Mouse (Mus musculus) heart, adult 8-10 months (tissue): ENCODE results near the gene Tgfb3. TPM values are rescaled to one million over a fixed set of nuclear protein-coding genes. Genes with fewer than 3 reads are reported as not detected.

Experiments
- DNase-seq: peaks from one replicate; pipeline ENCODE4 v3.0.0; 2022; ENCODE audit warnings: low spot score
- total RNA-seq, 4 experiments: library from RNA; stranded (reverse); gene quantifications; 2 replicates each; pipeline ENCODE4 v1.2.4; 2022

The Tgfb3 gene
- total RNA-seq, 4 experiments from 2014 or later = 13.5 to 15.5 (median 14.3) TPM

DNA sequence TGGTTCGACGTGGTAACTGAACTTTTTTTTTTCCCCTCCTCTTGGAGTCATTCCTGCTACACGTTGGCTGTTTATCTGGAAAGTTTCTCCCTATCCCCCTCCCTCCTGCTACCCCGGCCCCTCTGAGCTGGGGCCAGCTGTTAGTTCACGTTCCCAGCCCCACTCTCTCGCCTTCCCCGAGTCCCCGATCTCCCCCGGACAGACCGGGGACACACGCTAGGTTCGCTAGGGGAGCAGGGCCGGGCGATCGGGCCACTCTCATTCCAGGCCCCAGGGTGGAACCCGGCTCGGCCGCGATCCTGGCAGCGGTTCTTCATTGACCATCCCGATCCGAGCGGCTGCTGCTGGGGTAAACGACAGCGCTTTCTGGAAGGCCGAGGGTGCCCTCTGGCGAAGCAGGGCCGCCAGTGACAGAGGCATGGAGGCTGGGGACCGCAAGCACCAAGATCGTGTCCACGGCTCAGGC is 394 bp upstream of the Tgfb3 start:
- DNase-seq = peak; percentile 94

DNA sequence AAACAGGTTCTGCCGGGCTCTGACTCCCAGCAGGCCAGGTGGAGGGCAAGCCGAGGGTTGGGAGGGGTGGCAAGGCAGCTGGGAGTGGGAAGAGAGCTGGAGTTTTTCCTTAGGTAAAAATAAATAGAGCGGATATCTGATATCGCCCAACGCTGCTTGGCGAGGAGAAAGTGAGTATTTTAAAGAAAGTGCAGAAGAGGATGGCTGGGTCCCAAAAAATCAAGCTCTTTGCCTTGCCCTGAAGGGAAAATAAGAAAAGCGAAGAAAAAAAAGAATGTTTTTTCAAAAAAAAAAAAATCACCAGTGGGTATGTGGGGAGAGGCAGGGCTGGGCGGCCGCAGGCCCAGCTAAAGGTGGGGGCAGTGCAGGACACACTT is 677 bp downstream of the Tgfb3 start:
- DNase-seq = no peak

- DNase-seq = no peak
Measured at GRCm38 (mm10) chr12:86077736-86078135, 1.1 kb downstream of the Tgfb3 start.

DNA sequence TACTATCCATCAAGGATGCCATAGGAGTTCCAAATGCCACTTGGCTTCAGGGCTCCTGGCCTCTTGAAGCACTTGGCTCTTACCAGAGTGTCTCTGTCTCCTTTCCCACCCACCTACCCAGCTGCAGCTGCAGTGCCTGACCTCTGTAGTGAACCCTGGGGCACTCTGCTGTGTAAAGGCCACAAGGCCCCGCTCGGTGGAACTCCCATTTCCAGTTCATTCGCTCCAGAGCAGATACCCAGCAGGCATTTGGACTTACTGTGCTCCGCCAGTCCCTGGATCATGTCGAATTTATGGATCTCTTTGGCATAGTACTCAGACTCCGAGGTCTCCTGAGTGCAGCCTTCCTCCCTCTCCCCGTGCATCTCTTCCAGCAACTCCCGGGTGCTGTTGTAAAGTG is 1.5 kb downstream of the Tgfb3 start:
- DNase-seq = no peak

GRCm38 (mm10) chr12:86076321-86076901 is 2.4 kb downstream of the Tgfb3 start:
- DNase-seq = no peak

GRCm38 (mm10) chr12:86075358-86075757 is 3.5 kb downstream of the Tgfb3 start:
- no peak for DNase-seq

DNA sequence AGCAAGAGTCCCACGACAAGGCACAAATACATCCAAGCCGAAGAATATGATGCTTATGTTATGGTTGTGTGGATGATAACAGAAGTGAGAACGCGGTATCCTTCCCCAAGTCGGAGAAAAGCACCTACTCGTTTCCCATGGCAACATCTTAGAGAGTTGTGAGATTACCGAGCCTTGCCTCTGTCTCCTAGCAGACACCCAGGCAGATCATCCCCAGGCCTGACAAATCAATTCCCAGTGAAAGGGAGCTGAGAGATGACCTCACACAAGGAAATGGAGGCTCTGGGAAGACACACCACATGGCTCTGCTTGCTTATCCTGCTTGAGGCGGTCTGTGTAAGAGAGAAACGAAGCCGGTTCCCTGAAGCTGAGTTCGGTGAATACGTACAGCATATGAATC is 4.2 kb downstream of the Tgfb3 start:
- DNase-seq = no peak

GRCm38 (mm10) chr12:86071432-86071831 is 7.4 kb downstream of the Tgfb3 start:
- no peak for DNase-seq

- DNase-seq = no peak
Measured at GRCm38 (mm10) chr12:86064796-86065195, 14.0 kb downstream of the Tgfb3 start.

DNA sequence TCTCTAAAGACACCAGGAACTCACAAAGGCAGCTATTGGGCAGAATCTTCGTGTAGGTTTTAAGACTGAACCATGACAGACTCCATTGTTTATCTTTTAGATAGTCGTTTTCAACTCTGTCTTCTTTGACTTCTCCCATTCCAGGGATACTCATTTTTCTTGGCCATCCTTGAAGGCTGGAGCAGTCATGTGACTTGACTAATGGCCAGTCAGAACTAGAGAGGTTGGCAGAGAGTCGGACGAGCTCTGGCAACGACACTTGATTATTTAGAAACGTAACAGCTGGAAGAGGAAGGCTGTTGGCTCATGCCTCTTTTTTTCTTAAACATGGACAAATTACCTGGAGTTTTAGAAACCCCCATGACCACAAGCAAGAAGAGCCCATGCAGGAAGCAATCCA is 19.5 kb downstream of the Tgfb3 start:
- no peak for DNase-seq

GRCm38 (mm10) chr12:86057516-86057915 is 21.3 kb downstream of the Tgfb3 start:
- no peak for DNase-seq

- DNase-seq = peak; percentile 22
Measured at GRCm38 (mm10) chr12:86056976-86057375, 21.9 kb downstream of the Tgfb3 start.

DNA sequence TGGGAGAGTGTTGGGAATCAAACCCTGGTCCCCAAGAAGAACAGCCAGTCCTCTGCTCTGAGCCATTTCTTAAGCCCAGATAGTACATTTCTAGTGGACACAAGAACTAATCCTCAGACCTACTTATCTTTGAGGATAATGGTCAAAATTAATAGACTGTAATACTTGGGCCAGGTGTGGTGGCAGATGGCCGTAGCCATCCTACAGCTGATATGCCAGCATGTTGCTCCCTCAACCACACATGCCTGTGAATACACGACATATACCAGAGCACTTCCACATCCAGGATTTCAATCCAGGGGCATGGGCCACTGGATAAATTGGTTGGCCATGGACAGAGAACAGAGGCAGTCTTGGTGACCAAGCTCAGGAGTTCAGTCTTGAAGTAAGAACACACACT is 23.5 kb downstream of the Tgfb3 start:
- no peak for DNase-seq

DNA sequence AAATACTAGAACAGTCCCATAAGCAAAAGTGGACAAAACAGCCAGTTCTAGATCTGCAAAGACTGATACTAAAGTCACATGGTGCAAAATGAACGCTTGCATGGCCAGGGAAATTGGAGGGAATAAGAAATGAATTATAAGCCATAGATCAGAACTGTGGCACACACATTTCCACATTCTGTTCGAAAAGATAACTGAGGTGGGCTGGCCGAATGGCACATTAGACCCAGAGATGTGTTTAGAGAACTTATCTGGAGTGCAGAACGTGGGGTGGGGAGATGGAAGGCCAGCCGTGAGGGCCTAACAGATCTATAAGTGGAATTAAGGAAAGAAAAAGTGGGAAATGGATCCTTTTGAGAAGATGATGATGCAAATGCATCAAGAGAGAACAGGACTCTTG is 27.4 kb downstream of the Tgfb3 start:
- DNase-seq = no peak

DNA sequence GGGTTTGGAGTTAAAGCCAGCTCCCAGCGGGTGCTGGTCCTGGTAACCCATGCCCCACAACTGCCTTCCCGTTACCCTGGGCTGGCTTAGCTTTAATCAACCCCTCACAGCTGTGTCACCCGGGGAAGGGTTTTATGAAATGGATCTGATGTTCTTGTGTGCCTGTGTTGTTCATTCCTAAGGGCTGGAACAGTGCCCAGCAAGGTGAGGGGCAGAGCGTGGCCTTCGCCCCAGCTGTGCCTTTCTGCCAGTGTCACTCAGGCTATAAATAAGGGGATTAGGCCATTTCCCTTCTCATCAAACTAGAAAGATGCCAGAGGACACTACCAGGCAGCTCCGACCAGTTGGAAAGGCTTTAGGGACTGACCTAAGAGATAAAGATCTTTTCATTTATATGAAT is 29.0 kb downstream of the Tgfb3 start:
- no peak for DNase-seq

DNA sequence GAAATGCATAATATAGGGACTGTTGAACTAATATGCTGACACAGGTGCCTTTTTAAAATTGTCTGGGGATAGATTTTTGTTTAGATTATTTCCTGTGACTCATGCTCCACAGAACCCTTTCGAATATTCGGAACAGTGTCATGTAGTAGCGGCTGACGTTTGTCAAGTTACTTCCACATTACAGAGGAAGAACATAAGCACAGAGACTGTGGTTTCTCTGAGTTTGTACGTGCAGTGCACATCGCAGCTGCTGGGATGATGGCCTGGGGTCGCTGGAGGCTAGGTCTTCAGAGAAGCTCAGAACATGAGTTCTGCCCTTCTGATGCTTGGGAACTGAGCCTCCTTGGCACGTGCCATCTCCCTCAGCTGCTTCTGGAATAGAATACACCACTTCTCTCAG is 31.5 kb downstream of the Tgfb3 start:
- no peak for DNase-seq

- DNase-seq = no peak
Measured at GRCm38 (mm10) chr12:86046776-86047175, 32.1 kb downstream of the Tgfb3 start.

- DNase-seq = no peak
Measured at GRCm38 (mm10) chr12:86046141-86046540, 32.7 kb downstream of the Tgfb3 start.

DNA sequence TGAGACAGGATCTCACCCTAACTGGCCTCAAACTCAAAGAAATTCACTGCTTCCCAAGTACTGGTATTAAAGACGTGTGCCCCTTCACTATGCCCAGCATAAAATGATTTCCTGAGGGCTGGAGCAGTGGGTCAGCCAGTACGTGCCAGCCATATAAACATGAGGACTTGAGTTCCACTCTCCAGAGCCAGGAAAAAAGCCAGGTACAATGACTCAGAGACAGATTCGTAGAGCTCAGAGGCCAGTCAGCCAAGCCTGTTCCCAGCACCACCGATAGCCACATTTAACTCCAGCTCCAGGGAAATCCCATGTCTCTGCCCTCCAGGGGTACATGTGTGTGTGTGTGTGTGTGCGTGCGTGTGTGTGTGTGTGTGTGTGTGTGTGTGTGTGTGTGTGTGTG is 39.1 kb downstream of the Tgfb3 start:
- no peak for DNase-seq

GRCm38 (mm10) chr12:86039078-86039477 is 39.8 kb downstream of the Tgfb3 start:
- DNase-seq = no peak

DNA sequence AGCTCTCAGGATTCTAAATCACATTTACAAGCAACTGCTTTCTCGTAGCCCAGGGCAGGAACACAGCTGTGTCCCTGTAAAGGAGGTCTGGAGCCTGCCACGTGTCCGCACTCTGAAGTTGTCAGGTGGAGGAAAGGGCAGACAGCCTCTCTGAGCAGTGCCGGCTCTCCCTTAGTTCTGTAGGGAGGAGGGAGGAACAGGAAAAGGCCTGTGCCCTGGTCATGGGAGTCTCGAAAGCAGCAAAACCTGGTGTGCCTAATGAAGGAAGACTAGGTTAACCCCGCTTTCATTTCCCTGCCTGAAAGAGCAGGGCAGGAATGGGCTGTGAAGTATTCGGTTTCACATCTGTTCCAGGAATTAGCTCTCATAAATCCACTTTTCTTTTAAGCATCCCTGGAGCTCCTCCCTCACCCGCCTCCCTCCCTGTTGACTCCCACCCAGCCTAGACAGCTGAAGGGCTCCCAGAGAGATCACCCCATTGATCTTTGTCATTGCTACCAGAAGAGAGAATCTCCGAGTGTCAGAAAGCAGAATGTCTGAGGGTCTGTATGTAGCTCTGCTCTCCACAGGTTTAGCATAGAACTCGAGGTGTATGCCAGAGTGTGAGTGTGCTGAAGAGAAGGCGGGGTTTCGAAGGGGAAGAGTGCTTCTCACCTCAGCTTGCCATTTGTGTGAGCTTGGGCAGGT is 41.5 kb downstream of the Tgfb3 start:
- no peak for DNase-seq

DNA sequence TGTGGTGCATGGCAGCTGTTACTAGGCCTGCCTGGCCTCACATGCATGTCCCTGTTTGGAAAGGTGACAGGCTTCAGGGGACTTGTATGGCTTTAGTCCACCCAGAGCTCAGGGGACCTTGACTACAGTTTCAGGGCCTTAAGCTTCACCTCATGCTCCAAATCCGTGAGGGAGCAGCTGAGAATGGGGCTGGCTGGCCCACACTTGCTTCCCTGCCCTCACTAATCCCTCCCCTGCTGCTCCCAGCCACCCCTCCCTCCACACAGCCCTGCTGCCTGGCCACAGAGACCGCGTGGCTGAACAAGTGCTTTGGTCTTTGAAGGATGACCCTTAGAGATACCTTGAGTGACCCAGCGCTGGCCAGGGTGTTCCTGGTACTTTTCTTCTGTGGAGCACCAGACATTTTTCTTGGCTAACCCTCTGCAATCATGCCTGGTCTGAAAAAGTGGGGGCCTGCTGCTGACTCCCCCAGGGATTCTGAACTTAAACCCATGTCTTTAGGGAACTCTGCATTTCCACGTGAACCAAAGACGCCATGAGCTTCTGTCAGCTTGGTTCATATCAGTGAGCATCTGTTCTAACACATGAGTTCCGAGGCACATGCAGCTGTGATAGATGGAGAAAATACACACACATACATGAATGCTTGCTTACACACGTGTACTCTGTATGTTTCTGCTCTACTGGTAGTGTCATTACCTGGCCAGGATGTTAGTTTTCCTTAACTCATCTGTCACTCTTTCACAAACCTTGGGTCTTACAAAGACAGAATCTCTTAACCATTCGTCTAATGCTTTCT is 42.3 kb downstream of the Tgfb3 start:
- DNase-seq = no peak

GRCm38 (mm10) chr12:86035586-86035985 is 43.3 kb downstream of the Tgfb3 start:
- DNase-seq = no peak
